Mouse (Mus musculus) G1E (cell line): Measurements from ENCODE around the gene Lingo2. TPM values are rescaled to one million over a fixed set of nuclear protein-coding genes. Genes with fewer than 3 reads are reported as not detected.

ENCODE experiments used
- ATAC-seq: 2 replicates; pipeline ENCODE4 v1.8.0; 2016; ENCODE audit warnings: mild to moderate bottlenecking; ENCODE audit not compliant: insufficient number of reproducible peaks, poor library complexity, low FRiP score, severe bottlenecking; ENCODE audit errors: extremely low read depth
- DNase-seq: peaks from one replicate; pipeline ENCODE4 v3.0.0; 2012; ENCODE audit warnings: low spot score
- H3K27me3 ChIP-seq: 2 replicates; pipeline ENCODE4 v1.6.1; 2012; ENCODE audit warnings: mild to moderate bottlenecking, low read length, inconsistent platforms; ENCODE audit not compliant: insufficient read depth
- H3K36me3 ChIP-seq: replicated peaks from 2 replicates; pipeline ENCODE3; 2012; ENCODE audit warnings: mild to moderate bottlenecking, inconsistent platforms
- H3K4me1 ChIP-seq: 2 replicates; pipeline ENCODE4 v1.6.1; 2012; ENCODE audit warnings: low read depth, low read length, inconsistent platforms, mixed read lengths; ENCODE audit not compliant: insufficient read depth
- H3K4me3 ChIP-seq: 2 replicates; pipeline ENCODE4 v1.5.1; 2012; ENCODE audit warnings: low read depth, mild to moderate bottlenecking, inconsistent platforms, low read length, moderate library complexity, mixed read lengths
- H3K9me3 ChIP-seq: replicated peaks from 2 replicates; pipeline ENCODE4 v1.6.1; 2012; ENCODE audit warnings: inconsistent platforms
- CTCF ChIP-seq: IDR thresholded peaks from 2 replicates; pipeline ENCODE4 v1.5.1; 2012; ENCODE audit warnings: low read depth, low read length, inconsistent platforms, mixed read lengths
- GATA1 ChIP-seq: IDR thresholded peaks from 2 replicates; pipeline ENCODE4 v1.6.1; 2012; ENCODE audit warnings: borderline replicate concordance, low read length, inconsistent platforms, mixed read lengths
- GATA2 ChIP-seq: IDR thresholded peaks from 2 replicates; pipeline ENCODE4 v1.6.1; 2012; ENCODE audit warnings: low read depth, low read length, inconsistent platforms, borderline replicate concordance
- POLR2AphosphoS5 ChIP-seq: IDR thresholded peaks from 2 replicates; pipeline ENCODE4 v1.6.1; 2012; ENCODE audit warnings: low read depth, low read length, inconsistent platforms; ENCODE audit not compliant: insufficient replicate concordance
- TAL1 ChIP-seq: conservative IDR thresholded peaks from 2 replicates; pipeline ENCODE4 v1.6.1; 2012; ENCODE audit warnings: low read depth, low read length, inconsistent platforms, mixed read lengths
- polyA plus RNA-seq: library from polyadenylated mRNA; stranded (reverse); fragments of >175 nt; gene quantifications from 2 replicates; pipeline ENCODE4 v1.2.3, GENCODE M21; 2012
- total RNA-seq, 2 experiments: library from RNA; stranded (forward) in 1 of 2; stranded (reverse) in 1 of 2; fragments of 200-1000 nt in 1 of 2; fragments of >200 nt in 1 of 2; fragmentation: Nextera tagmentation in 1 of 2; gene quantifications; 2 replicates each; pipeline ENCODE4 v1.2.3; 2014 to 2017

Lingo2 gene
- total and polyA plus RNA-seq, 3 experiments: 0.16 TPM; not detected in 2

DNA sequence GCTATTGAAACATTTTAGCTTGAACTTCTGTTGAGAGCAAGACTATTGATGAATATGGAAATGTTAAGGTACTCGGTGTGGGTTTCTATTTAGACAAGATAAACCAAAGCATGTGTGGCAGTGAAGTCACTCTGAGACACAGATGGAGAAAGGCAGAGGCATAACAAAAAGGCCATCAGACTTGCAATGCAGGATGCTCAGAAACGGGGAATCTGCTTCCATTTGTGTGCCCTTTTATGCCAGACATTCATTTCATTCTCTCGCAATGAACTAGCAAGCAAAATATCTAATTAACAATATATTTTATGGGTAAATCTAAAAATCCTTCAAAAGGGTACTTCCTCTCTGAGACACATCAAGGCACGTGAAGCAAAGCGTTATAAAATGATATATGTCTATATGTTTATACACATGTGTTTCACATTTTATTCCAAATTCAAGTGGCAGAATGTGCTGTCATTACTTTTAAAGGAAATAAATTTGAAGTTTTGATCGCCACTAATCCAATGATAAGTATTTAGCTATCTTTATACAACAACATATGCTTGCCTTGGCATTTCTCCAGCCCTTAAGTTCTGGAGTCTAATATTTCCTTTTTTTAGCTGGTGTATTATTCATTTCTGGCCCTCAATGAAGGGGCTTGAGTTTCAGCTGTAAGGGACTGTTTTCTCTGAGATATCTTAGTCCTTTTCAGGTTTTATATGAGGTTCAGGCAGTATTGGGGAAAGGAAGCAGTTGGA, 1199.3 kb downstream of the Lingo2 start:
- H3K4me1 ChIP-seq: no peaks in the 10 kb centered on the region
- no peak for ATAC-seq
- TF ChIP-seq TAL1 (no peak), GATA2 (no peak), CTCF (no peak), GATA1 (no peak), POLR2AphosphoS5 (no peak)
- no peak overlapping the region for H3K4me3 ChIP-seq
- H3K27me3 ChIP-seq: no peaks in the 10 kb centered on the region
- H3K9me3 ChIP-seq: no peaks in the 10 kb centered on the region
- no peak for DNase-seq
- no peaks in the 10 kb centered on the region for H3K36me3 ChIP-seq

DNA sequence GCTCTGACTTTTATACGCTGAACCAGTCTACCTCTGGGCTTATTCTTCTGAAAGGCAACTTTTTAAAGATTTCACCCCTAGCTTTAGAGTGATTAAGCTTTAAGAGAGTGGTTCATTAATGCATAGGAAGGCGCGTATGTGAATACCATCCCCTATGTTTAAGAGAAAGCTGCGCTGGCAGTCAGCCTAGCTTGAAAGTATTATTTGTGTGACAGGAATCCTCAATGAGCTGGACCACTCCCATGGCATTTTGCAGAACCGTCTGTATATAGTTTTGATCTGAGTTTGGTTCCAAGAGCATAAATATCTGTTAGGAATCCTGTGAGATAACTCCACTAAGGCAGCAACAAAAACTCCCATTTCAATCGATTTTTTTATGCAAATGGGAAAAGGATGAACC, 1204.9 kb downstream of the Lingo2 start:
- no peak for TF ChIP-seq GATA2
- no peak for TF ChIP-seq TAL1
- TF ChIP-seq CTCF: no peak
- no peak for TF ChIP-seq POLR2AphosphoS5
- no peak for TF ChIP-seq GATA1
- H3K27me3 ChIP-seq: no peaks in the 10 kb centered on the region
- no peaks in the 10 kb centered on the region for H3K9me3 ChIP-seq
- no peak for DNase-seq
- H3K36me3 ChIP-seq: no peaks in the 10 kb centered on the region
- H3K4me1 ChIP-seq: no peaks in the 10 kb centered on the region
- H3K4me3 ChIP-seq: no peak overlapping the region
- no peak for ATAC-seq

DNA sequence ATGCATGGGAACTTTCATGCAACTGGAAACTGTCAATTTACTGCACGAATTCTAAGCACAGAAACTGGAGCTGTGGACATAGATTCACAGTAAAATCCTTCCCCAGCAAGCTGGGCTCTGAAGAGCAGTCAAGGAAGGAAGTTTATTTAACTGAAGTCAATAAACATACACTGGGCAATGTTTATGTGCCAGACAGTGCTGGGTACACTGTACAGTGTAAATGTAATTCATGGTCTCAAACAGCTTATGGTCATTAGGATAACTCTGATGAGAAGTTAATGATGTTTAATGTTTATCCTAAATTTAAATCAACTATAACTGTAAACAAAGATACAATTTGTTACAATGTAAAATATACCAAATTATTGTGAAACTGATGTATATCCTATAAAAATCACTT, 1226.8 kb downstream of the Lingo2 start:
- TF ChIP-seq GATA2: no peak
- no peak for TF ChIP-seq CTCF
- TF ChIP-seq POLR2AphosphoS5: no peak
- no peak for TF ChIP-seq TAL1
- Histone ChIP-seq H3K9me3 (no peaks in the 10 kb centered on the region), H3K36me3 (no peaks in the 10 kb centered on the region), H3K4me1 (no peaks in the 10 kb centered on the region), H3K4me3 (no peak overlapping the region), H3K27me3 (no peaks in the 10 kb centered on the region)
- no peak for ATAC-seq
- no peak for DNase-seq

DNA sequence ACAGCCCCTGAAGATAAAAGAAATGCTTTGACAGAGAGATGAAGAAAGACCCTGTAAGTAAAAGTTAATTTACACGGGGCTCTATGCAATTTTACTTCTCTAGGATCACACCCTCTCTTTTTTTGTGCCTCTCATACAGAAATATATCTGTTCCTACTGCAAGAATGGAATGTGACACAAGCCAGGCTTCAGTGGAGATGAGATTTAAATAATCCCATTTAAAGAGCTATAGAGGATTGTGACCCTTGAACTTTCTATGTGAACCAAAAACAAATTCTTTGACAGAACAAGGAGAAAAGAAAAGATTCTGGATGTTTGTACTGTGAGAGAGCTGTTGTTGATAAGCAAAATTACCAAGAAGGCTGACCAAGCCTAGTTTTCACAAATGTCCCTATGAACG, 1247.4 kb downstream of the Lingo2 start:
- Histone ChIP-seq H3K4me3 (no peak overlapping the region), H3K9me3 (peaks cover 4% of the 10 kb centered on the region), H3K4me1 (no peaks in the 10 kb centered on the region), H3K27me3 (no peaks in the 10 kb centered on the region), H3K36me3 (no peaks in the 10 kb centered on the region)
- no peak for TF ChIP-seq POLR2AphosphoS5
- no peak for TF ChIP-seq CTCF
- no peak for DNase-seq
- no peak for ATAC-seq

DNA sequence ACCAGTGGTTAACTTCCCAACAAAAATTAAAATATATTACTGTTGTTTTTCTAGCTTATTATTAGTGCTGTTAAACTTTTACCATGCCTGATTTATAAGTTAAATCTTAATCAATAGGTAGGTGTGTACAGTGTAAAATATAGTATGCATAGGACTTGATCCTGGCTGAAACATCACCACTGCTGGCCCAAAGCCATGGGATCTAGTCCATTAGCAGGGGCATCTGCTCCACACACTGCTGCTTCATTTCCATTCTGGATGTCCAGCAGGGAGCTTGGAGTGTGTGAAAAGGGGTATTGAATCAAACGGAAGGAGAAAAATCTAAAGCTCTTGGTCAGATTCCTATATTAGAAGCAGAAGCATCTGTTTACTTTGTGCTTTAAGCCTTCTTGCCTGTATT, 1248.9 kb downstream of the Lingo2 start:
- TF ChIP-seq TAL1 (no peak), POLR2AphosphoS5 (no peak)
- DNase-seq: no peak
- Histone ChIP-seq H3K4me1 (no peaks in the 10 kb centered on the region), H3K27me3 (no peaks in the 10 kb centered on the region), H3K4me3 (no peak overlapping the region), H3K9me3 (no peaks in the 10 kb centered on the region), H3K36me3 (no peaks in the 10 kb centered on the region)
- ATAC-seq: no peak

DNA sequence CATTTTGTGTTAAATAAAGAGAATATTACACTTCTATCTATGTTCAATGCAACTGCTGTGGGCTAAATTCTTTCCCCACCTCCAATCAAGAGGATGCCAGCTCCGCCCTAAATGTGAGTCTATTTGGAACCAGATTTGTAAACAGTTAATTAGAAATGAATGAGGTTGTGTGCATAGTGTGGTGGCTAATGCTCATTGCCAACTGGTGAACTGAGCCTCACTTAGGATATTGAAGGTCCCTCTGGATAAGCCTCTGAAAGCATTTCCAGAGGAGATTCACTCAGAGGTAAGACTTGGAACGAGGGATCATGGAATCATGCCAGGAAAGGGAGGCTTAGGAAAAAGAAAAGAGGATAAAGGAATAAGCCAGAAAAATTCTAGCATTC, 1256.4 kb downstream of the Lingo2 start:
- Histone ChIP-seq H3K9me3 (no peaks in the 10 kb centered on the region), H3K27me3 (no peaks in the 10 kb centered on the region), H3K4me1 (no peaks in the 10 kb centered on the region), H3K4me3 (no peak overlapping the region), H3K36me3 (no peaks in the 10 kb centered on the region)
- no peak for DNase-seq
- TF ChIP-seq CTCF (no peak), TAL1 (no peak), POLR2AphosphoS5 (no peak), GATA1 (no peak), GATA2 (no peak)
- ATAC-seq: no peak

DNA sequence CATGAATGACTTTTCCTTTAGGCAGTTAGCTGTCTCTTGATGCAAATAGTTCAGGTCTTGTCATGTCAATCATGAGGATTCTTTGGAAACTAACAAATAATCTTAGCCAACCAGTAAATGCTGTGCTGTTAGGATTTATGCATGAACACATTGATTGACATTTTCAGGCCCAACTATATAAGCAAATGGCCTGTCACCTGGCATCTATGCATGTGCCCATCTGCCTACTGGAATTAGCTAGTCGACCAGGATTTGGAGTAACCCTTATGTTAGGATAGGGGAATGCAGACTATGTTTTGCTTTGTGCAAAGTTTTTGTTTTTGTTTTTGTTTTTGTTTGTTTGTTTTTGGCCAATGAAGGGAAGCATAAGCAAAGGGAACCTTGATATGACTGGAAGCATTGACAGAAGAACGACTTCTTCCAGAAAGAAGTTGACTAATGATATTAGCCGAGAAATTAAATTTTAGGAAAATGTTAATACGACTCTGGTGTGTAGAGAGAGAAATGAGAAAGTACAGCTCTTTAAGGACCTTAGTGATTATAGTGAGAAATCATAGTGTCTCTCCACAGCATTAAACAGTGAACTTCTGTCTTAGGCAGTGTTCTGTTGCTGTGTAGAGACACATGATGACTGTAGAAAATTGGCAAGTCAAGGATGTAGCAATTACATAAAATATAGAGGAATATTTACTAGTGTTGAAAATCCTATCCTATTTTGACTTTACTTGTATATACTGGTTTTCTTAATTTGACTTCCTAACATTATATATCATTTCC, 1257.0 kb downstream of the Lingo2 start:
- H3K4me1 ChIP-seq: no peaks in the 10 kb centered on the region
- no peak for TF ChIP-seq TAL1
- TF ChIP-seq GATA2: no peak
- TF ChIP-seq GATA1: no peak
- no peak for TF ChIP-seq CTCF
- no peak for TF ChIP-seq POLR2AphosphoS5
- no peaks in the 10 kb centered on the region for H3K9me3 ChIP-seq
- DNase-seq (no peak), ATAC-seq (no peak)
- H3K27me3 ChIP-seq: no peaks in the 10 kb centered on the region
- no peak overlapping the region for H3K4me3 ChIP-seq
- H3K36me3 ChIP-seq: no peaks in the 10 kb centered on the region
